Mouse (Mus musculus): ENCODE results near the gene Afmid.

GRCm38 (mm10) chr11:117877917-117878745 lies 52.4 kb downstream of the Afmid start:
- TF ChIP-seq CTCF (IDR thresholded peaks at IDR 0.05; ENCODE audit: borderline replicate concordance, insufficient read depth, low read length), result no peak
- no peak for TF ChIP-seq POLR2A (IDR thresholded peaks at IDR 0.05; ENCODE audit: low read depth, low read length)

Measured in embryonic fibroblast, embryonic 13.5 days (primary cell).